Mouse (Mus musculus): Measurements from ENCODE around the gene Snrpg. TPM values are rescaled to one million over a fixed set of nuclear protein-coding genes. Genes with fewer than 3 reads are reported as not detected.

Gene Snrpg
- 676 and 802 TPM in 2 replicates for polyA plus RNA-seq (2014; fragmentation: Nextera tagmentation; extraction: Ambion mirVana)

GRCm38 (mm10) chr6:86370764-86371339 is at the start of gene Snrpg:
Gene Snrpg (plus strand): TSS chr6:86371304.
- Histone ChIP-seq H3K9ac (replicated peaks; ENCODE audit: low read depth, low read length) (peak within 1 kb of the TSS; percentile 73), H3K27ac (ENCODE audit: low read length) (peak within 1 kb of the TSS; percentile 84), H3K4me3 (ENCODE audit: low read depth, low read length) (peak within 1 kb of the TSS; percentile 76), H3K4me2 (replicated peaks; ENCODE audit: low read depth, low read length) (peak within 1 kb of the TSS; percentile 83), H3K9me3 (ENCODE audit: control insufficient read depth, low read depth, low read length) (no peaks in the 10 kb centered on the region), H3K36me3 (ENCODE audit: control insufficient read depth, insufficient read depth, low read length) (peaks cover 4% of the 10 kb centered on the region), H3K4me1 (ENCODE audit: control insufficient read depth, insufficient read depth, low read length) (peaks cover 14% of the 10 kb centered on the region), H3K27me3 (ENCODE audit: control insufficient read depth, insufficient read depth, low read length) (no peaks in the 10 kb centered on the region)
- no peak for ATAC-seq (ENCODE audit: insufficient number of reproducible peaks, insufficient read depth, low FRiP score, low read depth)
- 14% methylated on average over 15 of the region's 15 CpGs for WGBS

- WGBS, result 87% methylated on average over 5 of the region's 5 CpGs
- Histone ChIP-seq H3K4me3 (ENCODE audit: low read depth, low read length) (no peak overlapping the region), H3K4me1 (ENCODE audit: control insufficient read depth, insufficient read depth, low read length) (no peaks in the 10 kb centered on the region), H3K4me2 (replicated peaks; ENCODE audit: low read depth, low read length) (no peak overlapping the region), H3K27ac (ENCODE audit: low read length) (no peak overlapping the region), H3K36me3 (ENCODE audit: control insufficient read depth, insufficient read depth, low read length) (no peaks in the 10 kb centered on the region), H3K9me3 (ENCODE audit: control insufficient read depth, low read depth, low read length) (no peaks in the 10 kb centered on the region), H3K9ac (replicated peaks; ENCODE audit: low read depth, low read length) (no peak overlapping the region), H3K27me3 (ENCODE audit: control insufficient read depth, insufficient read depth, low read length) (no peaks in the 10 kb centered on the region)
- no peak for ATAC-seq (ENCODE audit: insufficient number of reproducible peaks, insufficient read depth, low FRiP score, low read depth)
Measured at GRCm38 (mm10) chr6:86322031-86322563, 49.0 kb upstream of the Snrpg start.

- Histone ChIP-seq H3K4me3 (ENCODE audit: low read depth, low read length) (no peak overlapping the region), H3K27me3 (ENCODE audit: control insufficient read depth, insufficient read depth, low read length) (no peaks in the 10 kb centered on the region), H3K4me2 (replicated peaks; ENCODE audit: low read depth, low read length) (no peak overlapping the region), H3K9ac (replicated peaks; ENCODE audit: low read depth, low read length) (no peak overlapping the region), H3K36me3 (ENCODE audit: control insufficient read depth, insufficient read depth, low read length) (no peaks in the 10 kb centered on the region), H3K9me3 (ENCODE audit: control insufficient read depth, low read depth, low read length) (no peaks in the 10 kb centered on the region), H3K4me1 (ENCODE audit: control insufficient read depth, insufficient read depth, low read length) (no peaks in the 10 kb centered on the region), H3K27ac (ENCODE audit: low read length) (no peak overlapping the region)
- 94% methylated on average over 9 of the region's 9 CpGs for WGBS
- no peak for ATAC-seq (ENCODE audit: insufficient number of reproducible peaks, insufficient read depth, low FRiP score, low read depth)
Measured at GRCm38 (mm10) chr6:86322991-86323390, 48.1 kb upstream of the Snrpg start.

- H3K36me3 ChIP-seq (ENCODE audit: control insufficient read depth, insufficient read depth, low read length), result no peaks in the 10 kb centered on the region
- H3K27ac ChIP-seq (ENCODE audit: low read length), result no peak overlapping the region
- no peaks in the 10 kb centered on the region for H3K9me3 ChIP-seq (ENCODE audit: control insufficient read depth, low read depth, low read length)
- WGBS, result 74% methylated on average over 3 of the region's 3 CpGs
- no peak for ATAC-seq (ENCODE audit: insufficient number of reproducible peaks, insufficient read depth, low FRiP score, low read depth)
- no peak overlapping the region for H3K9ac ChIP-seq (replicated peaks; ENCODE audit: low read depth, low read length)
- H3K4me2 ChIP-seq (replicated peaks; ENCODE audit: low read depth, low read length), result no peak overlapping the region
- H3K4me3 ChIP-seq (ENCODE audit: low read depth, low read length), result no peak overlapping the region
- no peaks in the 10 kb centered on the region for H3K27me3 ChIP-seq (ENCODE audit: control insufficient read depth, insufficient read depth, low read length)
- H3K4me1 ChIP-seq (ENCODE audit: control insufficient read depth, insufficient read depth, low read length), result no peaks in the 10 kb centered on the region
Measured at GRCm38 (mm10) chr6:86324400-86324799, 46.7 kb upstream of the Snrpg start.

- Histone ChIP-seq H3K4me1 (ENCODE audit: control insufficient read depth, insufficient read depth, low read length) (no peaks in the 10 kb centered on the region), H3K27me3 (ENCODE audit: control insufficient read depth, insufficient read depth, low read length) (no peaks in the 10 kb centered on the region), H3K36me3 (ENCODE audit: control insufficient read depth, insufficient read depth, low read length) (no peaks in the 10 kb centered on the region), H3K9ac (replicated peaks; ENCODE audit: low read depth, low read length) (no peak overlapping the region), H3K4me2 (replicated peaks; ENCODE audit: low read depth, low read length) (no peak overlapping the region), H3K9me3 (ENCODE audit: control insufficient read depth, low read depth, low read length) (no peaks in the 10 kb centered on the region), H3K4me3 (ENCODE audit: low read depth, low read length) (no peak overlapping the region), H3K27ac (ENCODE audit: low read length) (no peak overlapping the region)
- no peak for ATAC-seq (ENCODE audit: insufficient number of reproducible peaks, insufficient read depth, low FRiP score, low read depth)
- WGBS, result 86% methylated on average over 5 of the region's 5 CpGs
Measured at GRCm38 (mm10) chr6:86325646-86326045, 45.5 kb upstream of the Snrpg start.

GRCm38 (mm10) chr6:86326866-86327265 is 44.2 kb upstream of the Snrpg start:
- H3K4me2 ChIP-seq (replicated peaks; ENCODE audit: low read depth, low read length), result no peak overlapping the region
- no peak overlapping the region for H3K27ac ChIP-seq (ENCODE audit: low read length)
- no peaks in the 10 kb centered on the region for H3K4me1 ChIP-seq (ENCODE audit: control insufficient read depth, insufficient read depth, low read length)
- 85% methylated on average over 18 of the region's 18 CpGs for WGBS
- H3K9ac ChIP-seq (replicated peaks; ENCODE audit: low read depth, low read length), result no peak overlapping the region
- H3K9me3 ChIP-seq (ENCODE audit: control insufficient read depth, low read depth, low read length), result no peaks in the 10 kb centered on the region
- no peaks in the 10 kb centered on the region for H3K27me3 ChIP-seq (ENCODE audit: control insufficient read depth, insufficient read depth, low read length)
- no peak for ATAC-seq (ENCODE audit: insufficient number of reproducible peaks, insufficient read depth, low FRiP score, low read depth)
- H3K4me3 ChIP-seq (ENCODE audit: low read depth, low read length), result no peak overlapping the region
- H3K36me3 ChIP-seq (ENCODE audit: control insufficient read depth, insufficient read depth, low read length), result no peaks in the 10 kb centered on the region

GRCm38 (mm10) chr6:86328369-86328768 is 42.7 kb upstream of the Snrpg start:
- H3K4me3 ChIP-seq (ENCODE audit: low read depth, low read length), result no peak overlapping the region
- H3K36me3 ChIP-seq (ENCODE audit: control insufficient read depth, insufficient read depth, low read length), result no peaks in the 10 kb centered on the region
- 67% methylated on average over 3 of the region's 3 CpGs for WGBS
- H3K9me3 ChIP-seq (ENCODE audit: control insufficient read depth, low read depth, low read length), result no peaks in the 10 kb centered on the region
- H3K4me1 ChIP-seq (ENCODE audit: control insufficient read depth, insufficient read depth, low read length), result no peaks in the 10 kb centered on the region
- H3K27me3 ChIP-seq (ENCODE audit: control insufficient read depth, insufficient read depth, low read length), result no peaks in the 10 kb centered on the region
- ATAC-seq (ENCODE audit: insufficient number of reproducible peaks, insufficient read depth, low FRiP score, low read depth), result no peak
- H3K27ac ChIP-seq (ENCODE audit: low read length), result no peak overlapping the region
- no peak overlapping the region for H3K9ac ChIP-seq (replicated peaks; ENCODE audit: low read depth, low read length)
- H3K4me2 ChIP-seq (replicated peaks; ENCODE audit: low read depth, low read length), result no peak overlapping the region

GRCm38 (mm10) chr6:86329943-86330342 is 41.2 kb upstream of the Snrpg start:
- Histone ChIP-seq H3K27me3 (ENCODE audit: control insufficient read depth, insufficient read depth, low read length) (no peaks in the 10 kb centered on the region), H3K4me2 (replicated peaks; ENCODE audit: low read depth, low read length) (no peak overlapping the region), H3K9ac (replicated peaks; ENCODE audit: low read depth, low read length) (no peak overlapping the region), H3K4me3 (ENCODE audit: low read depth, low read length) (no peak overlapping the region), H3K9me3 (ENCODE audit: control insufficient read depth, low read depth, low read length) (no peaks in the 10 kb centered on the region), H3K4me1 (ENCODE audit: control insufficient read depth, insufficient read depth, low read length) (no peaks in the 10 kb centered on the region), H3K36me3 (ENCODE audit: control insufficient read depth, insufficient read depth, low read length) (no peaks in the 10 kb centered on the region), H3K27ac (ENCODE audit: low read length) (no peak overlapping the region)
- WGBS, result 95% methylated on average over 6 of the region's 6 CpGs
- no peak for ATAC-seq (ENCODE audit: insufficient number of reproducible peaks, insufficient read depth, low FRiP score, low read depth)

Measured in stomach, embryonic 14.5 days (tissue).